Mouse (Mus musculus): ENCODE measurements around the gene Clrn3.

DNA sequence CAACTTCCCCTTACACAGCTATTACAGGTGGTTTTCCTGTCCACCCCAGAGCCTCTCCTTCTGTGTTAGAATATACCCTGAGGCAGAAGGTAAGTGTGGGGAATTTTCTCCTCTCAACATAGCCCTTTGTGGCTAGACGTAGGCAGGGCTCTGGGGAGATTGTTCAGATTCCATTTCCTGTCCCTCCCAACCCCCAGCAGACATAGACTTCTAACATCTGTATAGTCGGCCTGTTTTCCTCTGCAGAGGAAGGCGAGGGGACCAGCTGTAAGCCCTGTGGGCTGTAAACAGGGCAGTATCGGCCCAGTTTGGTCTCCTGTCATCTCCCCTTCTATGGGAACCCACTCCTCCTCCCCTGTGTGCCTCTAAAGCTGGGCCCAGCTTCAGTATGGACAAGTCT lies 11.3 kb downstream of the Clrn3 start:
- no peak for TF ChIP-seq CTCF (IDR thresholded peaks at IDR 0.05; ENCODE audit: borderline replicate concordance, insufficient read depth, low read depth, low read length)
- TF ChIP-seq POLR2A (IDR thresholded peaks at IDR 0.05; ENCODE audit: borderline replicate concordance, insufficient read depth, low read length) = no peak

All from cerebellum, adult 2 months (tissue).